Mouse (Mus musculus) CH12.LX (cell line): ENCODE measurements at regions not wholly inside any gene's neighbourhood (a gene's known extent, or its start where the extent isn't known, plus 50 kb on each side); places are given as distances from the start of the nearest gene placed in this dataset.

Experiments used
- CTCF ChIP-seq, 2 experiments: IDR thresholded peaks in 1 of 2; conservative IDR thresholded peaks in 1 of 2; 2 replicates each; pipeline ENCODE4 v1.5.1; 2011 to 2012; ENCODE audit warnings: low read depth in 2 of 2, low read length in 2 of 2, improper control_type of control experiment in 1 of 2, inconsistent platforms in 1 of 2, mild to moderate bottlenecking in 1 of 2, moderate library complexity in 1 of 2
- EP300 ChIP-seq: IDR thresholded peaks from 2 replicates; pipeline ENCODE4 v1.6.1; 2011; ENCODE audit warnings: low read length, improper control_type of control experiment
- HCFC1 ChIP-seq: IDR thresholded peaks from 2 replicates; pipeline ENCODE4 v1.6.1; 2012; ENCODE audit warnings: low read depth, mild to moderate bottlenecking, inconsistent platforms, low read length, improper control_type of control experiment
- IRF4 ChIP-seq: IDR thresholded peaks from 2 replicates; pipeline ENCODE4 v1.6.1; 2014; ENCODE audit warnings: low read depth, mild to moderate bottlenecking, inconsistent platforms, low read length, improper control_type of control experiment
- MAZ ChIP-seq: IDR thresholded peaks from 2 replicates; pipeline ENCODE4 v1.6.1; 2012; ENCODE audit warnings: low read depth, mild to moderate bottlenecking, inconsistent platforms, low read length, improper control_type of control experiment, moderate library complexity
- MYC ChIP-seq: IDR thresholded peaks from 2 replicates; pipeline ENCODE4 v1.6.1; 2011; ENCODE audit warnings: low read depth, mild to moderate bottlenecking, improper control_type of control experiment, low read length
- POLR2A ChIP-seq: IDR thresholded peaks from 2 replicates; pipeline ENCODE4 v1.6.1; 2011; ENCODE audit warnings: low read depth, mild to moderate bottlenecking, improper control_type of control experiment, low read length
- POLR2AphosphoS2 ChIP-seq: IDR thresholded peaks from 2 replicates; pipeline ENCODE4 v1.6.1; 2011; ENCODE audit warnings: low read depth, low read length, improper control_type of control experiment
- SIN3A ChIP-seq: IDR thresholded peaks from 2 replicates; pipeline ENCODE4 v1.6.1; 2012; ENCODE audit warnings: low read length, improper control_type of control experiment, inconsistent platforms
- TCF12 ChIP-seq: IDR thresholded peaks from 2 replicates; pipeline ENCODE4 v1.6.1; 2014; ENCODE audit warnings: low read depth, mild to moderate bottlenecking, inconsistent platforms, low read length, improper control_type of control experiment
- ZNF384 ChIP-seq: IDR thresholded peaks from 2 replicates; pipeline ENCODE4 v1.6.1; 2012; ENCODE audit warnings: low read depth, low read length, improper control_type of control experiment, inconsistent platforms

- TF ChIP-seq POLR2A: no peak
- no peak for TF ChIP-seq SIN3A
- TF ChIP-seq MAZ: no peak
- no peak for TF ChIP-seq EP300
- no peak for TF ChIP-seq CTCF (conservative IDR thresholded peaks at IDR 0.05 in 1 of 2, IDR thresholded peaks at IDR 0.05 in 1 of 2; ENCODE audit: low read depth in 2 of 2, low read length in 2 of 2)
- no peak for TF ChIP-seq POLR2AphosphoS2
- TF ChIP-seq IRF4: no peak
- no peak for TF ChIP-seq MYC
- TF ChIP-seq HCFC1: no peak
- no peak for TF ChIP-seq TCF12
- TF ChIP-seq ZNF384: no peak
Observed at GRCm38 (mm10) chr14:114612400-114612799, 479.6 kb upstream of the Gpc5 start.
